Mouse (Mus musculus) heart, adult 9 months (tissue): Measurements from ENCODE around the gene Olfr1495.
"Not testable (repeated sequence)": the region's sequence is repeated elsewhere in the genome, so short reads cannot be mapped to it uniquely, and the experiment has no call there.

Experiments used
- DNase-seq, 2 experiments: peaks; one replicate each; pipeline ENCODE4 v3.0.0; 2022; ENCODE audit warnings: low spot score in 2 of 2

Gene Olfr1495

GRCm38 (mm10) chr19:13764306-13764705 lies at the start of gene Olfr1495:
Olfr1495 (plus strand) TSS chr19:13764606.
- no peak for DNase-seq

GRCm38 (mm10) chr19:13722978-13723377 lies 41.4 kb upstream of the Olfr1495 start, which contains the start of gene Olfr1493-ps1:
Olfr1493-ps1 (plus strand) TSS chr19:13723278.
- no peak for DNase-seq

GRCm38 (mm10) chr19:13739428-13739827 lies 25.0 kb upstream of the Olfr1495 start, which contains the start of gene Olfr1494:
Olfr1494 (plus strand) TSS chr19:13739728.
- DNase-seq: no peak

GRCm38 (mm10) chr19:13749366-13749765 lies 15.0 kb upstream of the Olfr1495 start:
- no peak for DNase-seq

- DNase-seq: no peak
Measured at GRCm38 (mm10) chr19:13768565-13769276, 4.3 kb downstream of the Olfr1495 start.

GRCm38 (mm10) chr19:13777578-13777977 lies 13.2 kb downstream of the Olfr1495 start, which contains the start of gene Olfr1496:
Olfr1496 (plus strand) TSS chr19:13777878.
- no peak for DNase-seq

- DNase-seq: no peak
Measured at GRCm38 (mm10) chr19:13798102-13798501, 33.7 kb downstream of the Olfr1495 start, which contains the start of gene Olfr1497. Olfr1497 (minus strand) TSS chr19:13798202.

- not testable (repeated sequence) for DNase-seq
Measured at GRCm38 (mm10) chr19:13805486-13805885, 41.1 kb downstream of the Olfr1495 start.

- DNase-seq: no peak
Measured at GRCm38 (mm10) chr19:13812823-13813222, 48.4 kb downstream of the Olfr1495 start.

- no peak for DNase-seq
Measured at GRCm38 (mm10) chr19:13818827-13819226, 54.4 kb downstream of the Olfr1495 start.

- DNase-seq: no peak
Measured at GRCm38 (mm10) chr19:13819347-13819746, 54.9 kb downstream of the Olfr1495 start, which contains the start of gene Olfr1499. Olfr1499 (minus strand) TSS chr19:13819447.
